Mouse (Mus musculus) brain, embryonic 14.5 days (tissue): ENCODE data around the gene Tspan4. TPM values are rescaled to one million over a fixed set of nuclear protein-coding genes. Genes with fewer than 3 reads are reported as not detected.
A peak's percentile ranks its signal among the peaks of the same experiment; 100 is the strongest.
"Not testable (repeated sequence)": the region's sequence is repeated elsewhere in the genome, so short reads cannot be mapped to it uniquely, and the experiment has no call there.

Experiments used
- DNase-seq: peaks from one replicate; pipeline ENCODE4 v3.0.0-alpha.2; 2011; ENCODE audit warnings: low read depth
- CTCF ChIP-seq: fragments of 200-500 bp; IDR thresholded peaks from 2 replicates; pipeline ENCODE4 v1.5.1; 2012; ENCODE audit warnings: inconsistent platforms, mild to moderate bottlenecking, moderate library complexity, borderline replicate concordance; ENCODE audit not compliant: insufficient read depth, insufficient read length; ENCODE audit errors: extremely low read depth
- POLR2A ChIP-seq: fragments of 200-500 bp; IDR thresholded peaks from 2 replicates; pipeline ENCODE4 v1.6.1; 2012; ENCODE audit warnings: mild to moderate bottlenecking, inconsistent platforms, borderline replicate concordance; ENCODE audit not compliant: poor library complexity, insufficient read depth, insufficient read length, severe bottlenecking; ENCODE audit errors: extremely low read depth
- polyA plus RNA-seq: library from polyadenylated mRNA; depleted of rRNA; stranded (reverse); fragments of >200 nt; gene quantifications from 2 replicates; pipeline ENCODE4 v1.2.3, GENCODE M21; 2012

The Tspan4 gene
- polyA plus RNA-seq, 1 experiment, result 44.2 TPM

DNA sequence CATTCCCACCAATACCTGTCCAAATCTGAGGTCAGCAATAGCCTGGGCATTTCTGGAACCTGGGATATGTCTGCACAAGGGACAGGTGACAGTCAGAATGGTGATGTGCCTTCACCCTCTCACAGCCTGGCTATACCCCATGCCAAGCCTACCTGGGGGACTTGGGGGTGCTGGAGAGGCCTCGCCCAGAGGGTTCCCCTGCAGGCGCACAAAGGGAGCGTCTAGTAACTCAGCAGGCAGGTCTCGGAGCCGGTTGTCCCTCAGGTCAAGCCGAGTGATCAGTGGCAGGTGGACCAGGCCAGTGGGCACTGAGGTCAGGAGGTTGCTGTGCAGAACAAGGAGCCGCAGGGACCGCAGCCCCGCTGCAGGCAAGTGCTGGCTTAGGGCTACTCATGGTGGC, 33.6 kb upstream of the Tspan4 start:
- DNase-seq, result no peak
- TF ChIP-seq CTCF (no peak), POLR2A (no peak)

DNA sequence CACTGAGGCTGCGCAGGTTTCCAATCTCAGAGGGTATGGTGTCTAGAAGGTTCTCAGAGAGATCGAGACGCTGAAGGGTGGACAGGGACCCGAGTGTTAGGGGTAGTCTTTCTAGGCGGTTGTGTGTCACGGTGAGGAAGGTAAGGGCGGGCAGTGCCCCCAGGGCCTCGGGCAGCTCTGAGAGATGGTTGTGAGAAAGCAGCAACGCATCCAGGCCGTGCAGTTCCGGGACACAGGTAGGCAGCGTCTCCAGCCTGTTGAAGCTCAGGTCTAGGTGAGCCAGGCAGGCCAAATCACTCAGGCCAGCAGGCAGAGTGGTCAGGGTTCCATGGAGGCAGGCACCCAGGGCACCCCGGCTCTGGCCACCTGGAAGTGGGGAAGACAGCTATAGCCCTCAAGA, 32.8 kb upstream of the Tspan4 start:
- no peak for DNase-seq
- TF ChIP-seq POLR2A, result no peak
- no peak for TF ChIP-seq CTCF

DNA sequence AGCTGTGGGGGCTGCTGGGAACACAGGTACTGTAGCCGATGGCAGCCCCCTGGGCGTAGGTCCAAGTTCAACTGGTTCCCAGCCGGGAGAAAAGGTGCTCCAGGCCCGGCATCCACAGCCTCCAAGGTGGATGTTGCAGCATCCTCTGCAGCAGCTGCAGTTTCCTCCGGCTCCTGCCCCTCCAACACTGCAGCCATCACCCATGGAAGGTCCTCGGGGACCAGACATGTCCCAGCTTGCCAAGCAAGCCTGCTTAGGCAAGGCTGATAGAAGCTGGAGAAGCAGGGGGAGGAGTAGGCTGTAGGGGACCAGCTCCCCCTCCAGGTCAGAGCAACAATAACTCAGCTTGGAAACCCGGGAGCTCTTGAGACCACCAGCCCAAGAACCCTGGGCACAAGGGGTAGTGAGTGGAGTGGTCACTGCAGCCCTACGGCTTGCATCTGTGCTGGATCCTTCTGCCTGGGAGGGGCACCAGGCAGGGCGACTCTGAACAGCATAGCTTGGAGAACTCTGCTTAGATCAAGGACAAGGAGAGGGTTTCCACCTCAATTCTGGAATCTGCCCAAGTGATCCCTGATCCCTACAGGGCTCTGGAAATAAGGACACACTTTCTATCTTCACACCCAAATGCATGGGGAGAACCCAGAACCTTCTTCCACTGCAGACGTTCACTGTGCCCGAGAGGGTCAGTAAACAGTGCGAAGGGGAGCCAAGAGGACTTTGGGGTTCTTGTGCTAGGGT, 31.8 kb upstream of the Tspan4 start:
- 0 out of 2 replicates have a peak, but pooled peaks have one; percentile 19 for TF ChIP-seq CTCF
- no peak for TF ChIP-seq POLR2A
- peak; percentile 77 for DNase-seq

DNA sequence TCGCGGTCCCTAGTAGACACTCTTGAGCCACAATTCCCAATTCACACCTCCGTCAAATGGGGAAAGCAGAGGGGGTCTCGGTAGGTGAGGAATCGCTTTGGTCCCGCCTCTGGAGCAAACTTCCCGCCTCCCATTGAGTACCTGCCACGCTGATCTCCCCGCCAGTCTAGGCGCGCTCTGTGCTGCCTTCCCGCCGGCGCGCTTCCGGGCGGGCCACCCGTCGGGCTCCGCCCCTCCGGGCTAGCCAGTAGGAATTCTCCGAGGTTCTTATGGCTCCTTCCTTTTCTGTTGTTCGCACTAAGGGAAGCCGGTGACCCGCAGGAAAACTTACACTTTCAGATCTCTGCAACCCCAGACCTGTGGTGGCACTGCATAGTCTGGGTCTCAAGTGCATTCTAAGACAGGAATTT, 31.2 kb upstream of the Tspan4 start, which contains the start of gene Pidd1:
Gene Pidd1, minus strand, starts transcription at position 198 of the 410 bp plus-strand sequence.
- TF ChIP-seq CTCF (no peak), POLR2A (peak; percentile 44; the same call in 1 of the 2 replicates)
- DNase-seq, result peak; percentile 86

DNA sequence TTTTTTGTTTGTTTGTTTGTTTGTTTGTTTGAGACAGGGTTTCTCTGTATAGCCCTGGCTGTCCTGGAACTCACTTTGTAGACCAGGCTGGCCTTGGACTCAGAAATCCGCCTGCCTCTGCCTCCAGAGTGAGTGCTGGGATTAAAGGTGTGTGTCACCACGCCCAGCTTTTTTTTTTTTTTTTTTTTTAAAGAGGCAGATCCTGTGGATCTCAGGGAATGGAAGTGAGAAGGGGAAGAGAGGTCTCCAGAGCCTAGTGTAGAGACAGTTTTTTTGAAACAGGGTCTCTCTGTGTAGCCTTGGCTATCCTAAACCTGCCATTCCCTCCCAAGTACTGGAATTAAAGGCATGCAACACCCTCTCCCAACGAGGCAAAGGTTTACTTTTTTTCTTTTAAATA, 28.7 kb upstream of the Tspan4 start:
- not testable (repeated sequence) for DNase-seq

DNA sequence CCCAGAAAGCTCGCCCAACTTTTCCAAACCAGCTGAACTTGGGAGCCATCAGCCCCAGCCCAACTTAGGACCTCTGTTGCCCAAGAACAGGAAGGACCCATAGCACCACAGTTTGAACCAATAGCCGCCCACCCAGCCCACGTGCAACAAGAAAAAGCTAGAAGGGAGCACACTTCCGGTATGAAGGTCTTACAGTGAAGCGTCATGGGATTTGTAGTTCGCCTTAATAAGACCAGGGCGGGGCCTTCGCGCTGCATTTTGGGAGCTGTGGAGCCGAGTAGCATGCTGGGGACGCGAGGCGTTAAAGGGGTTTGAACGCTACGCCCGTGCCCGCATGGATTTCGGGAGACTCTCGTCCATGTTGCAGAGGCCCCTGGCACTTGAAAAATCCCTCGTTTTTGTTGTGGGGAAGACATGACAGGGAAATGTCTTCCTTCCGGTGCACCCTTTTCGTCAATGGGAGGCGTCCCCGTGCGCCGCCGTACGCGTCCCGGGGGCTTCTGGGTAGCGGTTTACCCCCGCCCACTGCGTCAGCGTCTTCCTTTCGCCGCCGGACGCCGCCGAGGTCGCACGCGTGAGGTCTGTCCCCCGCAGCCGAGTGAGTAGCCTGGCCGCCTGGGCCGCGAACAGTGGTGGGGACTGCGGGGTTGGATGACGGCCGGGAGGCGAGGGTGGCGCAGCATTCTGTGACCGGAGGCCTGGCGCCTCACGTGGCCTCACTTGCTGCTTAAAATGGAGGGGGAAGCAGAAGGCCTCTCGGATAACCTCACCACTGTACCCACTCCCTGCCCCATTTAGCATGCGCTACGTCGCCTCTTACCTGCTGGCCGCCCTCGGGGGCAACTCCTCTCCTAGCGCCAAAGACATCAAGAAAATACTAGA, 27.7 kb upstream of the Tspan4 start, which contains the start of gene Rplp2:
Gene Rplp2, plus strand, starts transcription at position 261 of the 882 bp plus-strand sequence.
- TF ChIP-seq POLR2A, result peak; percentile 83
- no peak for TF ChIP-seq CTCF
- peak; percentile 98 for DNase-seq

DNA sequence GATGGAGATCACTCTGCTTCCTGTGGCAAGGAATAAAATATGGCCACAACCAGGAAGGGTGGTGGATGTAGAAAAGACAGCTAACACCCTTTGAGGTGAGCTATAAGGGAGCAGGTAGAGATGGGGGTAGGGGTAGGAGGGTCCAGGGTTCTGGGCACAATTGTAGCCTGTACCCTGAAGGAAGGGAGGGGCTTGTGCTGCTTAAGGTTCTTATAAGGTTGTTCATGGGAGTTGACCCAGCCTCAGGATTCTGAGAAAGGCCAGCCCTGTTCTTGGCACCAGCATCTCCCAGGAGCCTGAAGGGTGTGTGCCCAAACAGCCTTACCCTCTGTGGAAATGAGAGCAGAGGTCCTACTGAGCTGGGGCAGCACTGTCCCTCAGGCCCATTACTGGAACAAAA, 23.1 kb upstream of the Tspan4 start:
- DNase-seq, result no peak
- no peak for TF ChIP-seq CTCF
- no peak for TF ChIP-seq POLR2A

DNA sequence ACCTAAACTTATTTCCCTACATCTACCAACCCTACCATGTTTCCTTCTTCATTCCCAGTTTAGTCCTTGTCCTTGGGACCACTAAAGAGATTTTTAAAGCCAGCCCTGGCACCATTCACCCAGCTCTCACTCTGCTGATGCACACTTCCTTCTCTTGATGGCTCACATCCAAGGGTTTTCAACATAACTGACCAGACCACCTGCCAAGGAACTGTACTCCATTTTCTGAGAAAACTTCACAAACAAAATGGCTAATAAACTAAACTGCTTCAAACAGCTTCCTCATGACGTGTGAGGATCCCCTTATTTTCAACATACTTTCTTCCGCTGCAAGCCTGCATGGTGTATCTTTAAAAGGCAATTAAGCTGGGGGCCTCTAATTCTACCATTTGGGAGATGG, 21.4 kb upstream of the Tspan4 start:
- TF ChIP-seq CTCF (no peak), POLR2A (no peak)

DNA sequence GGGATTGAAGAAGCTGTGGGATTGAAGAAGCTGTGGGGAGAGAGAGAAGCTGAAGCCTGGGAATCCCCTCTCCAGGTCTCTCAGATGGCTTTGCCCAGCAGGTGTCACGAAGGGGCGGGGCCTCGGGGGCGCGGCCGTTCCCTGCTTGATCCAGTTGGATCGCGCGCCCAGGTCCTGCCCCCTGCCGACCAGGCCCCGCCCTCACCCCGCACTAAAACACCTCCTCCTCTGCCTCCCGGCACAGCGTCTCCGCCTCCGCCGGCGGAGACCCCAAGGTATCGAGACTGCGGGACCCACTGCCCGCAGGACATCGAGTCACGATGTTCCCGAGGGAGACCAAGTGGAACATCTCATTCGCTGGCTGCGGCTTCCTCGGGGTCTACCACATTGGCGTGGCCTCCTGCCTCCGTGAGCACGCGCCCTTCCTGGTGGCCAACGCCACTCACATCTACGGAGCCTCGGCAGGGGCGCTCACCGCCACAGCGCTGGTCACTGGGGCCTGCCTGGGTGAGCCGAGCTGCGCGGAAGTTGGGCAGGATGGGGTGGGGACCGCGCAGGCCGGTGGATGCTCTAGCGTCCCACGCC, 20.0 kb upstream of the Tspan4 start, which contains the start of gene Pnpla2:
Gene Pnpla2, plus strand, starts transcription at position 232 of the 585 bp plus-strand sequence.
- peak; percentile 49; the same call in 1 of the 2 replicates for TF ChIP-seq POLR2A
- TF ChIP-seq CTCF, result no peak
- peak; percentile 94 for DNase-seq

More for the DNA sequence above, 21.4 kb upstream of the Tspan4 start:
- no peak for DNase-seq

DNA sequence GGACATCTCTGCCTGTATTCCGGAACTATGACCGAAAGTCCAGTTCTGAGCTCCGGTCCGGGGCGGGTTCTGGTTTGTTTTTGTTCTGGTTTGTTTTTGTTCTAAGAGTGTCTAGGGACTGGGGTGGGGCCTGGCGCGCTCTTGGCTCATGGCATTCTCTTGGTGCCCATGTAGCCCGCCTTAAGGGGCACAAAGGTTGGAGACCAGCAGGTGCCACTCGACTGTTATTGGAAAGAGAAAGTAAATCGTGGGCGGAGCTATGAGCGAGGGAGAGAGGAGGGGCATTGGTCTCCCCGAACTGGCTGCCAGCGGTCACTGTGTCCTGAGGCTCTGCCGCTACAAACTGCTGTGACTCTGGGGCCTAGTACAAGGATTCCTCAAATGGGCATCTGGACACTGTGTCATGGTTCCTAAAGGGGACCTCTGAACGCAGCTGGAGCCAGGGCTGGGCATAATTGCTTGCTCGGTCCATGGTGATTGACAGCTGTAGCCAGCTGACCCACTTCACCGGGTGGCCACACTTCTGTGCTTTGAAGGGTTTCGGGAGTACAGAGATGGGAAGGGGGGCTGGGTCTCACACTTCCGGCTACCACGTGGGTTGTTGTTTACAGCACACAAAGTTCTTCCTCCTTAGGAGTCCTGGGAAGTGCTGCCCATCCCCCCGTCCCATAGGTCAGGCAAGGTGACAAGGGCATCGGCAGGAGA, 19.3 kb upstream of the Tspan4 start:
- peak; percentile 59 for DNase-seq

DNA sequence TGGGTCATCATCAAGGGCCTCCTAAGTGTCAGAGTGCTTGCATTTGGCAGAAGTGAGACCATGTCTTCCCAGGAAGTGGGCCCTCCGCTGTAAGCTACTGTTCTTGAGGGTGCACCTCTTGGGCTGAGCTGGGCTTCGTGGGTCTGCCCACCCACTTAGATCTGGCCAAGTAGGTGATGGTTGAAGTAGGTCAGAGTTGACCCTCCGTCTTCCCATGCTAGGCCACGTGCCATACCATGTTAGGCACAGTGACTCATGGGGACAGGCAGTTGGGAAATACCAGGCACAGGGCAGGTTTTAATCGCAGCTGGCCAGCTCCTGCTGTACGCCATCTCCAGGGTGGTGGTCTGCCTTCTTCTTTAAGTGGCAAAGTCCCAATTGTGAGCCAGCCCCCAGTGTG, 18.3 kb upstream of the Tspan4 start:
- TF ChIP-seq CTCF, result no peak
- TF ChIP-seq POLR2A, result no peak
- no peak for DNase-seq

More for the DNA sequence above, 19.3 kb upstream of the Tspan4 start:
- TF ChIP-seq POLR2A, result no peak

DNA sequence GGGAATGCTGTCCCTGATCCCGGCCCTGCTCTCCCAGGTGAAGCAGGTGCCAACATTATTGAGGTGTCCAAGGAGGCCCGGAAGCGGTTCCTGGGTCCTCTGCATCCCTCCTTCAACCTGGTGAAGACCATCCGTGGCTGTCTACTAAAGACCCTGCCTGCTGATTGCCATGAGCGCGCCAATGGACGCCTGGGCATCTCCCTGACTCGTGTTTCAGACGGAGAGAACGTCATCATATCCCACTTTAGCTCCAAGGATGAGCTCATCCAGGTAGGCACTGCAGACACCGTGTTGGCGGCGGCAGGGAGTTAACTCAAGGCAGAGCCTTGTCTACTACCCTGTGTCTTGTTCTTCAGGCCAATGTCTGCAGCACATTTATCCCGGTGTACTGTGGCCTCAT, 17.8 kb upstream of the Tspan4 start:
- TF ChIP-seq POLR2A (no peak), CTCF (no peak)
- DNase-seq, result no peak
